Mouse (Mus musculus) stomach, postnatal 0 days (tissue): Measurements from ENCODE around the gene Nedd9. TPM values are rescaled to one million over a fixed set of nuclear protein-coding genes. Genes with fewer than 3 reads are reported as not detected.

Experiments used
- ATAC-seq: fragments of 200-750 bp; cut with Nextera tagmentation; 2 replicates; pipeline ENCODE4 v1.8.0; 2017; ENCODE audit not compliant: low FRiP score, low TSS enrichment
- DNase-seq: peaks from one replicate; pipeline ENCODE4 v3.0.0-alpha.2; 2016; ENCODE audit warnings: low spot score
- H3K27ac ChIP-seq: fragments of 300-500 bp; sonication (generic); replicated peaks from 2 replicates; pipeline ENCODE4 v1.5.1; 2014; ENCODE audit warnings: mild to moderate bottlenecking, control low read depth
- H3K27me3 ChIP-seq: fragments of 300-500 bp; sonication (generic); 2 replicates; pipeline ENCODE4 v1.6.1; 2014; ENCODE audit warnings: low read length; ENCODE audit not compliant: control insufficient read depth, insufficient read depth
- H3K36me3 ChIP-seq: fragments of 300-500 bp; sonication (generic); 2 replicates; pipeline ENCODE4 v1.6.1; 2014; ENCODE audit warnings: low read length, mixed read lengths; ENCODE audit not compliant: control insufficient read depth, insufficient read depth
- H3K4me1 ChIP-seq: fragments of 300-500 bp; sonication (generic); replicated peaks from 2 replicates; pipeline ENCODE4 v1.6.1; 2014; ENCODE audit warnings: antibody characterized with exemption; ENCODE audit not compliant: control insufficient read depth, insufficient read depth
- H3K4me2 ChIP-seq: fragments of 300-500 bp; sonication (generic); replicated peaks from 2 replicates; pipeline ENCODE4 v1.6.1; 2014; ENCODE audit warnings: low read depth, mild to moderate bottlenecking, control low read depth, moderate library complexity
- H3K4me3 ChIP-seq: fragments of 300-500 bp; sonication (generic); 2 replicates; pipeline ENCODE4 v1.5.1; 2014; ENCODE audit warnings: low read depth, low read length, control low read depth
- H3K9ac ChIP-seq: fragments of 300-500 bp; sonication (generic); 2 replicates; pipeline ENCODE4 v1.6.1; 2014; ENCODE audit warnings: mild to moderate bottlenecking, low read length, control low read depth, mixed read lengths
- H3K9me3 ChIP-seq: fragments of 300-500 bp; sonication (generic); 2 replicates; pipeline ENCODE4 v1.6.1; 2016; ENCODE audit warnings: low read length; ENCODE audit not compliant: control insufficient read depth
- CTCF ChIP-seq: IDR thresholded peaks from 2 replicates; pipeline ENCODE4 v1.5.1; 2016; ENCODE audit warnings: antibody characterized with exemption, low read depth, mild to moderate bottlenecking, moderate library complexity
- EP300 ChIP-seq: optimal IDR thresholded peaks from 2 replicates; pipeline ENCODE3; 2016; ENCODE audit warnings: antibody characterized with exemption
- WGBS: fragments of 180-500 bp; shearing (Covaris S2); extraction: QIAGEN DNeasy Blood & Tissue Kit; methylation state at CpG from one replicate; pipeline ENCODE4 v1.1.7; 2014; 5-methylcytosine and 5-hydroxymethylcytosine counted together
- polyA plus RNA-seq: library from polyadenylated mRNA; unstranded; fragments of >200 nt; fragmentation: Nextera tagmentation; extraction: Ambion mirVana; gene quantifications from 2 replicates; pipeline ENCODE4 v1.2.1, GENCODE M21; 2015

Gene Nedd9
- polyA plus RNA-seq, 1 experiment from 2014 or later = 17.1 TPM

DNA sequence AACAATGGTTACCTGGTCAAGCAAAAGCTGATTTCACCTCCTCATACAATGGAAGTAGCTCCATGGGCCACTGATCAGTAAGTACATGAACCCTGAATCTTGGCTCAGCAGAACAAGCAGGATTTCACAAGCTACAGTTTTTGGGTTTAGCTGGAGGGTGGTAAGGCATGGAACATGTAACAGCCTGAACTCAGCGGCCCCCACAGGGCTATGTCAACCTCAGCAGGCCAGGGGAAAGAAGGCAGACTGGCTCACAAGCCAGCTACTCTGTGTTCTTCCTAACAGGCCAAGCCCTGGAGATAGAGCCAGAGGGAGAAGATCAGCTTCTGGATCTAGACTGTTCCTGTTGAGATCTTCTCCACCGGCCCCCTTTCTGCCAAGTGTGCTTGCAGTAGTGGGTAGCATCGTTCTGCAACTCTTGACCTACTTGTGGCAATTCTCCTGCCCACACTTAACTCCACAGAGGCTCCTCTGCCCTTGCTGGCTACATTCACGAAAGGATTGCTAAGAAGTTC lies 107.2 kb downstream of the Nedd9 start:
- H3K9me3 ChIP-seq = no peaks in the 10 kb centered on the region
- no peak for TF ChIP-seq CTCF
- TF ChIP-seq EP300 = no peak

DNA sequence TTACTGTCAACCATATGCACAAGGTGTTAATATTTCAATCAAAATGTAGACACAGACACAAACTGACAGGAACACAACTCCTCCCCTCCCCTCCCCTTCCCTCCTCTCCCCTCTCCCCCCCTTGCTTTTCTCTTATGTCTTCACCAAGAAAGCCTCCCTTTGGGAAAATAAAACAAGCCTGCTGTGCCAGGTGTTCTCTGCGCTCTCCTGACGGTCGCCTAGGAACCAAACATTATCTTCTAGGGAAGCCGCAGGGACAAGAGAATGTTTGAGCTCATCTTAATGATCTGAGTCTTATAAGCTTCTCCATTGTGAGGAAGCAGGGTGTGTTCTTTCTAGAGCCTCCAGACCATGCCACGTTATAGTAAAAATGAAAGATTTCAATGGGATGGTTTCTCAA lies 108.7 kb downstream of the Nedd9 start:
- no peaks in the 10 kb centered on the region for H3K9me3 ChIP-seq
- H3K4me1 ChIP-seq = no peaks in the 10 kb centered on the region
- H3K27ac ChIP-seq = no peak overlapping the region
- WGBS = 50% methylated on average over 5 of the region's 5 CpGs
- H3K36me3 ChIP-seq = no peaks in the 10 kb centered on the region
- H3K4me3 ChIP-seq = no peak overlapping the region
- DNase-seq = no peak
- no peak for ATAC-seq
- H3K27me3 ChIP-seq = no peaks in the 10 kb centered on the region
- no peak overlapping the region for H3K4me2 ChIP-seq
- H3K9ac ChIP-seq = no peak overlapping the region
- no peak for TF ChIP-seq CTCF
- no peak for TF ChIP-seq EP300

More for the DNA sequence above, 107.2 kb downstream of the Nedd9 start:
- DNase-seq = no peak
- H3K9ac ChIP-seq = no peak overlapping the region
- no peaks in the 10 kb centered on the region for H3K4me1 ChIP-seq
- H3K27me3 ChIP-seq = no peaks in the 10 kb centered on the region
- no peak overlapping the region for H3K4me2 ChIP-seq
- H3K36me3 ChIP-seq = no peaks in the 10 kb centered on the region
- no peak for ATAC-seq
- no peak overlapping the region for H3K4me3 ChIP-seq
- H3K27ac ChIP-seq = no peak overlapping the region
- 87% methylated on average over 4 of the region's 4 CpGs for WGBS

DNA sequence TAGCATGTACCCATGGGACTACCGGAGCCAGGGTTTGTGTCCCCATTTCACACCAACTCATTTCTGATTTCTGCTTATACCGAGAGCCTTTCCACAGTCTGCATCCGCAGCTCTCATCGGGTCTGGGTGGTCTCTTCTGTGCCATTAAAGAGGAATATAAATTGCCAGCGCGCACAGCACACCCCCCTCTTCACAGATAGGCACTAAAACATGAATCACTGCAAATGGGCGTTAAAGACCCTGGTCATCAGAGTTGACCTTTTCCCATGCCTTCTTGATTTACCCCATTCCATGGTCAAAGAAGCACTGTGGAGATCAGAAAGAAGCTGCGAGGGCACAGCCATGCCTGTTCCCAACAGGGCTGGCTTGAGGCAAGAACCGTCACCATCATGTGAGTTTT lies 109.3 kb downstream of the Nedd9 start:
- Histone ChIP-seq H3K27ac (no peak overlapping the region), H3K4me1 (no peaks in the 10 kb centered on the region), H3K36me3 (no peaks in the 10 kb centered on the region), H3K9ac (no peak overlapping the region), H3K9me3 (no peaks in the 10 kb centered on the region), H3K27me3 (no peaks in the 10 kb centered on the region), H3K4me3 (no peak overlapping the region), H3K4me2 (no peak overlapping the region)
- DNase-seq (no peak), ATAC-seq (no peak)
- 76% methylated on average over 9 of the region's 9 CpGs for WGBS
- no peak for TF ChIP-seq CTCF
- no peak for TF ChIP-seq EP300

DNA sequence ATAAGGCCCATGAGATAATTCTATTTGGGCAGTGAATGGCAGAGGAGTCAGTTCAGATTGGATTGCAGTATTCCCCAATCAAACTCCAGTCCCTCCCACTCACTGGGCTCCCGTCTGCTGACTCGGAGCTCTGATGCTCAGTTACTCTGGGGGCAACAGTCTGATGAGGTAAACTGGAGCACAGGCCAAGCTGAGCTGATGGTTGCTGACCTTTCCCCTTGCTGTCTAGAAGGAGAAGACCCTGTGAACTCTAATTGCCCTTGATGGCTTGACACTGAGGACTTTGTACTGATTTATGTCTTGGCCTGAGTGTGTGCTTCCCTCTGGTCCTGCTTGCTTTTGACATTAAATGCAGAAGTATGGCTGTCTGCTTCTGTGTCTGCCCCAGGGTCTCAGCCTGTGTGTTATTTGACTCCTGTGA lies 110.1 kb downstream of the Nedd9 start:
- 66% methylated on average over 2 of the region's 2 CpGs for WGBS
- ATAC-seq = no peak
- Histone ChIP-seq H3K36me3 (no peaks in the 10 kb centered on the region), H3K27ac (no peak overlapping the region), H3K9ac (no peak overlapping the region), H3K4me2 (no peak overlapping the region), H3K4me1 (no peaks in the 10 kb centered on the region), H3K9me3 (no peaks in the 10 kb centered on the region), H3K4me3 (no peak overlapping the region), H3K27me3 (no peaks in the 10 kb centered on the region)
- no peak for TF ChIP-seq CTCF
- TF ChIP-seq EP300 = no peak
- no peak for DNase-seq

DNA sequence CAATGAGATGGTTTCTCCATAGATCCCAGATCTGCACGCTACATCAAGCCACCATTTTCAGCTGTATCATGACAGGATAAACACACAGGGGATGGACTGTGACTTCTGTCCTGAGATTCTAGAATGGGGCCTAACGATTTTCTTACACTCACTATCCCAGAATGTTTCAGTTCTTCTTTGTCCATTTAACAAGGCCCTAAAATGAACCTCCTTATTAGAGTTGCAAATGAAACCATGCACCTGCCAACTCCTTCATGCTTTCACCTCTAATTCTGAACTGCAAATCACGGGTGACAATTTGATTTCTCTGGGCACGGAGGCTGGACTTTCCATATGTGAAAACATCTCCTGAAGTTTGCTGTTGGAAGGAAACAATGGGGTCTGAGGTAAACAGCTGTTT lies 111.1 kb downstream of the Nedd9 start:
- DNase-seq = no peak
- TF ChIP-seq EP300 (no peak), CTCF (no peak)
- no peak for ATAC-seq

DNA sequence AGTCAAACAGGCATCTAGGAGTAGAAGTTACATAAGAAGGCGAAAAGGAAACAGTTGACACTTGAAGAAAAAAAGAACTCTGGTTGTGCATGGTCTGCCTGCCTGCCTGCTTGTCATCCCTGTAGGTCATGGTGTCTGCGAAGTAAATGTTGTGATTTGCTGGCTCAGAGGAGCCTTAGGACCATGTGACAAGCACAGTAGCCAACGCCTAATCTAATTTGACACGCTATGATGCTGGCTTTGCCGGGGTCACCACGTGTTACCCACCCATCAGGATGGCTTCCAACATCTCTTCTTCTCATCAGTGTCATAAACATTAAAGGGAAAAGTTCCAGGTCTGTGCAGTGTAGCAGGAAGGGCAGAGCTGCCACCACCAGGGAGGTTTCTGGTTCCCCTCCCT lies 111.5 kb downstream of the Nedd9 start:
- H3K27ac ChIP-seq = no peak overlapping the region
- H3K4me2 ChIP-seq = no peak overlapping the region
- H3K4me3 ChIP-seq = no peak overlapping the region
- H3K9ac ChIP-seq = no peak overlapping the region
- no peak for ATAC-seq
- no peaks in the 10 kb centered on the region for H3K9me3 ChIP-seq
- no peaks in the 10 kb centered on the region for H3K36me3 ChIP-seq
- no peaks in the 10 kb centered on the region for H3K4me1 ChIP-seq
- 86% methylated on average over 6 of the region's 6 CpGs for WGBS
- H3K27me3 ChIP-seq = no peaks in the 10 kb centered on the region
- TF ChIP-seq EP300 (no peak), CTCF (no peak)
- DNase-seq = no peak

More for the DNA sequence above, 111.1 kb downstream of the Nedd9 start:
- Histone ChIP-seq H3K36me3 (no peaks in the 10 kb centered on the region), H3K27me3 (no peaks in the 10 kb centered on the region), H3K4me2 (no peak overlapping the region), H3K27ac (no peak overlapping the region), H3K9me3 (no peaks in the 10 kb centered on the region), H3K9ac (no peak overlapping the region), H3K4me3 (no peak overlapping the region), H3K4me1 (no peaks in the 10 kb centered on the region)
- 86% methylated on average over 4 of the region's 4 CpGs for WGBS
